Mouse (Mus musculus): ENCODE measurements at regions not wholly inside any gene's neighbourhood (a gene's known extent, or its start where the extent isn't known, plus 50 kb on each side); places are given as distances from the start of the nearest gene placed in this dataset.

DNA sequence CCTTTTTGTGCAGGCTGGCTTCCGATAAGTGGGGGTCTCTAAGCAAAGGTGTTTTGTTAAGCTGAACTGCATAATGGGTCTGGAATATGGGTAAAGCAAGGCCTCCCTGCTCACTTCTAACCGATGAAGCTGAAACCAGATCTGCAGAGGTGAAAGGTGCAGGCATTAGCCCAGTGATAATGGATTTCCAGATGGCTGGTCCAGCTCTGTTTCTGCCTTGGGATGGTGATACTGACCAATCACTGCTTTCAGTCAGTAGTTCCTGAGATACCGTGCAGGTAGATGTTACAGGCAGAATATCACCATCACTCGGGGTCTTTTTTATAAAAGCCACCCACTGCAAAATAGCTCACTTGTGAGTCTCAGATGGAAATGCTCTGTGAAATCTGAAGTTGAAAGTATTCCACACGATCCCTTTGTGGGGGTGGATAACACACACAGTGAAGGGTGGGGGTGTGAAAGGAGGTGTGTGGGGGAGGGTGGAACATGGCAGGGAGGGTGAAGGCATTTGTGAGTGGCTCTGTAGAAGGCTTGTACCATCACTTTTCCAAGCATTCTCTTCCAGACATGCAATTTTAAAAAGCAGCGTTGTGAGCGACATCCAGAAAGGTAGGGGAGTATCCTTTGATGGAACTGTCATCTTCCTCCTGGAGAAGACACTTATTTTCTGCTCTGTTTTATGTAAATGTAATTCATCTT lies 154.0 kb downstream of the Enc1 start:
- no peak overlapping the region for H3K27ac ChIP-seq (ENCODE audit: control insufficient read depth, insufficient read depth, low read depth, low read length)
- H3K4me3 ChIP-seq (ENCODE audit: control insufficient read depth, low read depth, low read length) = no peak overlapping the region
- TF ChIP-seq CTCF (IDR thresholded peaks at IDR 0.05; ENCODE audit: control insufficient read depth, insufficient read depth, insufficient replicate concordance, low read depth, low read length) = no peak
- TF ChIP-seq POLR2A (IDR thresholded peaks at IDR 0.05; ENCODE audit: control insufficient read depth, low read depth, low read length) = no peak
- H3K36me3 ChIP-seq (ENCODE audit: control insufficient read depth, insufficient read depth, low read length) = no peaks in the 10 kb centered on the region
- no peaks in the 10 kb centered on the region for H3K4me1 ChIP-seq (ENCODE audit: control insufficient read depth, insufficient read depth, low read length)
- no peaks in the 10 kb centered on the region for H3K27me3 ChIP-seq (ENCODE audit: control insufficient read depth, insufficient read depth, low read length)

DNA sequence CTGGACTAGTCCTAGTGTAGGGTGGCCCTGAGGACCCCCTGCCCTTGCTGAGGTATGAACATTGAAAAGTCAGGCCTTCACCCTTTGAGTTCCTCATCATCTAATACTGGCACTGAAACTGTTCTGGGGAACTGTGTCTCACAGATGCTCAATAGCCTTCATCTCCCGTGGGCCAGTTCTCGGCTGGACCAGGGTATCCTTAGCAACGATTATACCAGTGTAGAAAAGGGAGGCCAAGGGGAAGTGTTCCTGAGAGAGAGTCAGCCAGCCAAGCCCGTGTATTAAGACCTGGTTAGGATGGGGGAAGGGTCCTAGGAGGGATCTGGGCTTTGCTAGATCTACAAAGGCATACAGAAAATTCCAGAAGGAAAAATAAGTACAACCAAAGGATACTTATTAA lies 153.2 kb downstream of the Enc1 start:
- H3K4me1 ChIP-seq (ENCODE audit: control insufficient read depth, insufficient read depth, low read length) = no peaks in the 10 kb centered on the region
- no peaks in the 10 kb centered on the region for H3K27me3 ChIP-seq (ENCODE audit: control insufficient read depth, insufficient read depth, low read length)
- TF ChIP-seq CTCF (IDR thresholded peaks at IDR 0.05; ENCODE audit: control insufficient read depth, insufficient read depth, insufficient replicate concordance, low read depth, low read length) (no peak), POLR2A (IDR thresholded peaks at IDR 0.05; ENCODE audit: control insufficient read depth, low read depth, low read length) (no peak)
- H3K4me3 ChIP-seq (ENCODE audit: control insufficient read depth, low read depth, low read length) = no peak overlapping the region
- no peak overlapping the region for H3K27ac ChIP-seq (ENCODE audit: control insufficient read depth, insufficient read depth, low read depth, low read length)
- no peaks in the 10 kb centered on the region for H3K36me3 ChIP-seq (ENCODE audit: control insufficient read depth, insufficient read depth, low read length)

DNA sequence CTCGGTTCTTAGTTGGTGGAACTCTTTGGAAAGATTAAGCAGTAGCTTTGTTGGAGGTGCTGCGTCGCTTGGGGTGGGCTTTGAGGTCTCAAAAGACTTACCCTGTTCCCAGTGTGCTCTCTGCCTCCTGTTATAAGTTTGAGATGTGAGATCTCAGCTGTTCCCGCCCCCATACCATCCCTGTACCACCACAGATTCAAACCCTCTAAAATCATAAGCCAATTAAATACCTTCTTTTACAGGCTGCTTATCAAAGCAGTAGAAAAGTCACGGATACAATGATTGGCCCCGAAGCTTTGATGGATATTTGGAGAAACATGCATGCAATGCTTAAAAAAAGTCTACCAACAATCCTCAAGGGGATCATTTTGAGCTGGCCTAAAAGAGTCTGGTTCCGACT lies 152.6 kb downstream of the Enc1 start:
- H3K4me1 ChIP-seq (ENCODE audit: control insufficient read depth, insufficient read depth, low read length) = no peaks in the 10 kb centered on the region
- no peaks in the 10 kb centered on the region for H3K36me3 ChIP-seq (ENCODE audit: control insufficient read depth, insufficient read depth, low read length)
- no peaks in the 10 kb centered on the region for H3K27me3 ChIP-seq (ENCODE audit: control insufficient read depth, insufficient read depth, low read length)
- H3K27ac ChIP-seq (ENCODE audit: control insufficient read depth, insufficient read depth, low read depth, low read length) = no peak overlapping the region
- no peak overlapping the region for H3K4me3 ChIP-seq (ENCODE audit: control insufficient read depth, low read depth, low read length)
- TF ChIP-seq CTCF (IDR thresholded peaks at IDR 0.05; ENCODE audit: control insufficient read depth, insufficient read depth, insufficient replicate concordance, low read depth, low read length) = no peak
- no peak for TF ChIP-seq POLR2A (IDR thresholded peaks at IDR 0.05; ENCODE audit: control insufficient read depth, low read depth, low read length)

DNA sequence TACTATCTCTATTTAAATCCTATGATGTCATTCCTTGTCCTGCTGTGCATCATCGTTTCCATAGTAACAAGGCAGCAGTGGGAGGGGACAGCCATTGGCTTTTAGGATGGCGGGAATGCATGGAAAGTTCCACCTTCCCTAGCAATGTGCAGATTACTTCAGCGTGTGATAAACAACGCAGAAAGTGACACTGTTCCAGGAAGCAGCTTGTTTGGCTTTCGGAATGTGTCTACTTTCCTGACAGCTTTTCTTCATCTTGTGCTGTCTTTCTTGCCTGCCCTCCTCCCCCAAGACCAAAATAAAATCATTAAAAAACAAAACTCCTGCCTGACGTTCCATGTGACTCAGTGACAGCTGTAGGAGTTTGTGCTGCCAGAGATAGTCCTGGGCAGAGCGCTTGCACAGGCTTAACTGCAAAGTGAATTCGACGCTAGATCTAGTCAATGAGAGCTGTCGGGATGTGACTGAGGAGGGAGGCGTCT lies 149.6 kb downstream of the Enc1 start:
- H3K27ac ChIP-seq (ENCODE audit: control insufficient read depth, insufficient read depth, low read depth, low read length) = no peak overlapping the region
- H3K4me3 ChIP-seq (ENCODE audit: control insufficient read depth, low read depth, low read length) = no peak overlapping the region
- no peaks in the 10 kb centered on the region for H3K4me1 ChIP-seq (ENCODE audit: control insufficient read depth, insufficient read depth, low read length)
- no peak for TF ChIP-seq POLR2A (IDR thresholded peaks at IDR 0.05; ENCODE audit: control insufficient read depth, low read depth, low read length)
- TF ChIP-seq CTCF (IDR thresholded peaks at IDR 0.05; ENCODE audit: control insufficient read depth, insufficient read depth, insufficient replicate concordance, low read depth, low read length) = no peak
- no peaks in the 10 kb centered on the region for H3K36me3 ChIP-seq (ENCODE audit: control insufficient read depth, insufficient read depth, low read length)
- no peaks in the 10 kb centered on the region for H3K27me3 ChIP-seq (ENCODE audit: control insufficient read depth, insufficient read depth, low read length)

DNA sequence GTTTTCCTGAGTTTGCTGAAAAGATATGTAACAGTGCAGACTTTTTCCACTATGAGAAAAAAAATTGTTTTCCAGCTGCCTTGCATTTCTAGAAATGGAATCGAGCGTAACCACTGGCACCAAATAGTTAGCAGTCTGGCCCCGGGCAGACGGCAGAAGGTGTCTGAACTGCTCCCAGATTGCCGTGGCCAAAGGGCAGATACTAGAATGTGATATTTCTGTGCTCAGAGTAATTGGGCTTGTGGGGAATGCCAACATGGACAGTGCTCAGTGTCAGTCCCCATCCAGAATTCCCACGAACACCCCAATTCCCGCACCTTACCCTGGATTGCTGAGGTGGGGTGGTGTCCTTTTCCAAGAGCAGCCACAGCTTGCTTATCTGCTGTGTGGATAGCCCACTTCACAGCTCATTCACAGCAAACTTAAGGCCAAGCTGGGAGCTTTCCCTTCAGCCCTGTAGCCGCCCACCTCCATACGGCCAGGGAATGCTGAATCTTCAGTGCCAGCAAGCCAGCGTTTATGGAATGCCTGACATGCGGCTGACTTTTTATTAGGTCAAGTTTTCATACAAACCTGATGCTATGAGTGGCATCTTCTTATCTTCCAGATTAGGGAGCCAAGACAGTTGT lies 148.1 kb downstream of the Enc1 start:
- Histone ChIP-seq H3K27me3 (ENCODE audit: control insufficient read depth, insufficient read depth, low read length) (no peaks in the 10 kb centered on the region), H3K4me3 (ENCODE audit: control insufficient read depth, low read depth, low read length) (no peak overlapping the region), H3K36me3 (ENCODE audit: control insufficient read depth, insufficient read depth, low read length) (no peaks in the 10 kb centered on the region), H3K4me1 (ENCODE audit: control insufficient read depth, insufficient read depth, low read length) (no peaks in the 10 kb centered on the region), H3K27ac (ENCODE audit: control insufficient read depth, insufficient read depth, low read depth, low read length) (no peak overlapping the region)
- TF ChIP-seq POLR2A (IDR thresholded peaks at IDR 0.05; ENCODE audit: control insufficient read depth, low read depth, low read length) (no peak), CTCF (IDR thresholded peaks at IDR 0.05; ENCODE audit: control insufficient read depth, insufficient read depth, insufficient replicate concordance, low read depth, low read length) (no peak)

DNA sequence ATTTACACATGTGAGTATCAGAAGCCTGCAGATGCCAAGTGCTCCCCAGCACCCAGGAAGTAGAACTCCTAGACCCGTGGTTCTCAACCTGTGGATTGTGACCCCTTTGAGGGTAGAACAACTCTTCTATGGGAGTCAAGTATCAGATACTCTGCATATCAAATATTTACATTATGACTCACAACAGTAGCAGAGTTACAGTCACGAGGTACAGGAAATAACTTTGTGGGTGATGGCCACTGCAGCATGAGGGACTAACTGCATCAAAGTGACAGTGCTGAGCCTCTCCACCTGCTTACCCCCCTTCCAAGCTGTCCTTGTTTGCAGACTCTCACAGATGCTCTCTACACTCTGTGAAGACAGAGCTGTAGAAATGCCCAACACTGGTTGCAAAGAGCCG lies 145.6 kb downstream of the Enc1 start:
- Histone ChIP-seq H3K27me3 (ENCODE audit: control insufficient read depth, insufficient read depth, low read length) (no peaks in the 10 kb centered on the region), H3K36me3 (ENCODE audit: control insufficient read depth, insufficient read depth, low read length) (no peaks in the 10 kb centered on the region), H3K27ac (ENCODE audit: control insufficient read depth, insufficient read depth, low read depth, low read length) (no peak overlapping the region), H3K4me1 (ENCODE audit: control insufficient read depth, insufficient read depth, low read length) (no peaks in the 10 kb centered on the region), H3K4me3 (ENCODE audit: control insufficient read depth, low read depth, low read length) (no peak overlapping the region)
- TF ChIP-seq POLR2A (IDR thresholded peaks at IDR 0.05; ENCODE audit: control insufficient read depth, low read depth, low read length) (no peak), CTCF (IDR thresholded peaks at IDR 0.05; ENCODE audit: control insufficient read depth, insufficient read depth, insufficient replicate concordance, low read depth, low read length) (no peak)

DNA sequence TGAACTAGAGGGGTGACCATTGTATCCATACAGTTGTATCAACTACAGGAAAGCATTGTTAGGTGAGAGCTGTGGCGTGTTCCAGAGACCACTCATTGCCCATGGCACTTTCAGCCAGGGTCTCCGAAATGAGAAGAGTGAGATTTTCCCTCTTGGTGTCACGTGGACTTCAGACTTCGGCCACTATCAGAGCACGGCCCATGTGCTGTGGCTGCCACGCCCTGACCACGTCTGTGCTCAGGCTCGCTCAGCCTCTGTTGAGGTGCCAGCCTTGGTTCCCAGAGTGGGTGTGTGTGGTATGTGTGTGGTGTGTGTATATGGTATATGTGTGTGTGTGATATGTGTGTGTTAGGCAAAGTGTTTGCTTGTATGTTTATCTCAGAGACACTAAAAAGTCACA lies 144.6 kb downstream of the Enc1 start:
- H3K4me3 ChIP-seq (ENCODE audit: control insufficient read depth, low read depth, low read length) = no peak overlapping the region
- no peaks in the 10 kb centered on the region for H3K36me3 ChIP-seq (ENCODE audit: control insufficient read depth, insufficient read depth, low read length)
- H3K27me3 ChIP-seq (ENCODE audit: control insufficient read depth, insufficient read depth, low read length) = no peaks in the 10 kb centered on the region
- TF ChIP-seq CTCF (IDR thresholded peaks at IDR 0.05; ENCODE audit: control insufficient read depth, insufficient read depth, insufficient replicate concordance, low read depth, low read length) = no peak
- TF ChIP-seq POLR2A (IDR thresholded peaks at IDR 0.05; ENCODE audit: control insufficient read depth, low read depth, low read length) = no peak
- no peaks in the 10 kb centered on the region for H3K4me1 ChIP-seq (ENCODE audit: control insufficient read depth, insufficient read depth, low read length)
- H3K27ac ChIP-seq (ENCODE audit: control insufficient read depth, insufficient read depth, low read depth, low read length) = no peak overlapping the region
